Mouse (Mus musculus) frontal cortex, adult 2 months (tissue): ENCODE data around the gene Nlrc4. TPM values are rescaled to one million over a fixed set of nuclear protein-coding genes. Genes with fewer than 3 reads are reported as not detected.

ENCODE experiments used
- polyA plus RNA-seq: library from polyadenylated mRNA; depleted of rRNA; stranded (reverse); fragments of >200 nt; gene quantifications from 2 replicates; pipeline ENCODE4 v1.2.3, GENCODE M21; 2012; rRNA removed

Nlrc4 gene
- polyA plus RNA-seq, 1 experiment: 0.18 TPM

Other genes with a start within 250 kb of the Nlrc4 start
- gene Memo1, start 163.6 kb downstream of the Nlrc4 start, polyA plus RNA-seq: 51.8 and 58.4 TPM in 2 replicates
- gene Dpy30, start 135.2 kb downstream of the Nlrc4 start, polyA plus RNA-seq: 71.9 and 86.0 TPM in 2 replicates
- gene Spast, start 120.2 kb downstream of the Nlrc4 start, polyA plus RNA-seq: 28.9 and 29.3 TPM in 2 replicates
- gene Slc30a6, start 63.5 kb downstream of the Nlrc4 start, polyA plus RNA-seq: 21.7 and 23.5 TPM in 2 replicates
- 38.6 and 41.4 TPM in 2 replicates for gene Yipf4, start 30.4 kb upstream of the Nlrc4 start, polyA plus RNA-seq
- gene Birc6, start 69.2 kb upstream of the Nlrc4 start, polyA plus RNA-seq: 88.3 and 97.9 TPM in 2 replicates